Comparison of ENCODE assay signal across 13 mouse cellular contexts in the genomic region with DNA sequence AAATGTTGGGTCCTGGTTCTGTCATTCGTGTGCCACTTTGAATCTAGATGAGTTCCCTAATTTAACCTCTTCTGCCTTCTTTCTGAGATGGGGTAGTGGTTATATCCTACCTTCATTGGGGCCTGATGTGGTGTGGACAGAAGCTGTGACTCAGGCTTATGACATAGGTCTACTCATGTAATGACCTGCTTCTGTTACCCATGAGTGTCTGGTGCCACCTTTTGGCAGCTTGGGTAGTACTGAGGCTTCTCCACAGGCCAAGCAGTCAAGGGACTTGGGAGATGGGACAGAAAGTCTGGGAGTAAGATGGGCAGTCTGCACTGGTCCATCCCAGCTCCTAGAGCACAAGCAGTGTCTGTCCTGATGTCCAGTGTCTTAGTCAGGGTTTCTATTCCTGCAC. TPM values are rescaled to one million over a fixed set of nuclear protein-coding genes. Genes with fewer than 3 reads are reported as not detected.
DNase-seq lines count a peak whose midpoint lies in the region; ATAC-seq and TF ChIP-seq lines count a peak whose summit lies in the region.
"Had no signal": no experiment of that assay in that cellular context is flagged by ENCODE, and none has a peak within 500 bp of the region (broad histone marks: within the 10 kb centered on the region; RNA-seq: fewer than 3 reads in every experiment).

No protein-coding gene starts in this region.

- peak; percentile 28 for DNase-seq in adrenal gland, adult 2 months
- no peak for DNase-seq in adrenal gland, postnatal 10 days
- no peak for DNase-seq in kidney, postnatal 0 days (ENCODE audit: low spot score)
- no peak for DNase-seq in kidney, postnatal 25 days
- DNase-seq in A20 (ENCODE audit: low read depth, low spot score): peak; percentile 50
- no peak for DNase-seq in brain, embryonic 14.5 days (ENCODE audit: low read depth)
- no peak for DNase-seq in retina, embryonic 14.5 days (ENCODE audit: low spot score)
- no peak for DNase-seq in adrenal gland, adult 18-20 months (ENCODE audit: low spot score in 2 of 2)
- DNase-seq: retina, postnatal 1 day had no signal

- no peak overlapping the region for H3K4me2 ChIP-seq in kidney, postnatal 0 days (ENCODE audit: low read length)
- H3K4me2 ChIP-seq: heart, embryonic 11.5 days; limb, embryonic 15.5 days had no signal

- ATAC-seq in kidney, postnatal 0 days (replicated peaks; ENCODE audit: low FRiP score, low read depth): no peak

- no peak overlapping the region for H3K9ac ChIP-seq in kidney, postnatal 0 days (ENCODE audit: low read depth, low read length)
- H3K9ac ChIP-seq: limb, embryonic 15.5 days had no signal

- WGBS in kidney, postnatal 0 days: 82% methylated on average over 1 of the region's 1 CpGs

- H3K9me3 ChIP-seq in kidney, postnatal 0 days (replicated peaks; ENCODE audit: low read length): no peaks in the 10 kb centered on the region
- H3K9me3 ChIP-seq: limb, embryonic 15.5 days had no signal

- TF ChIP-seq CTCF in kidney, postnatal 0 days (IDR thresholded peaks at IDR 0.05; ENCODE audit: low read depth): peak; percentile 66
- TF ChIP-seq CTCF in brain, embryonic 14.5 days (IDR thresholded peaks at IDR 0.05; ENCODE audit: borderline replicate concordance, extremely low read depth, insufficient read depth, insufficient read length): peak; percentile 3; the same call in 1 of the 2 replicates

- no peaks in the 10 kb centered on the region for H3K4me1 ChIP-seq in kidney, postnatal 0 days (replicated peaks; ENCODE audit: insufficient read depth, low read length)
- H3K4me1 ChIP-seq: limb, embryonic 15.5 days had no signal

- no peaks in the 10 kb centered on the region for H3K27me3 ChIP-seq in kidney, postnatal 0 days (ENCODE audit: insufficient read depth, low read length)

- TF ChIP-seq POLR2A in brain, embryonic 14.5 days (IDR thresholded peaks at IDR 0.05; ENCODE audit: borderline replicate concordance, extremely low read depth, insufficient read depth, insufficient read length, poor library complexity, severe bottlenecking): no peak

- H3K36me3 ChIP-seq in kidney, postnatal 0 days (ENCODE audit: insufficient read depth, low read length): no peaks in the 10 kb centered on the region
- H3K36me3 ChIP-seq: limb, embryonic 15.5 days had no signal

- no peak overlapping the region for H3K4me3 ChIP-seq in kidney, postnatal 0 days (replicated peaks; ENCODE audit: low read depth, low read length)
- H3K4me3 ChIP-seq: limb, embryonic 15.5 days had no signal

- H3K27ac ChIP-seq in kidney, postnatal 0 days: no peak overlapping the region
- H3K27ac ChIP-seq: limb, embryonic 15.5 days had no signal

RNA-seq across cellular contexts. Expression of a gene that starts 7.9 kb away (rescaled TPM):
- not detected for total RNA-seq in adrenal gland, adult 2 months (2021)
- polyA plus RNA-seq in adrenal gland, adult 2 months (2012; rRNA removed): not detected in 2 replicates
- total RNA-seq in adrenal gland, postnatal 10 days (2021): under 1 TPM in 1 of 2 experiments, not detected in 1; 0.21 TPM
- polyA plus RNA-seq in kidney, postnatal 0 days (2015; fragmentation: Nextera tagmentation; extraction: Ambion mirVana): not detected in 2 replicates
- 0.03 TPM in 1 of 2 replicates, not detected in the other for polyA plus RNA-seq in brain, embryonic 14.5 days (2012; rRNA removed)
- not detected for total RNA-seq in adrenal gland, adult 18-20 months (2021)
- total RNA-seq: layer of hippocampus, postnatal 14 days had no signal
- polyA plus RNA-seq: heart, embryonic 11.5 days had no signal

RNA-seq across cellular contexts. Expression of a gene that starts 10.4 kb away (rescaled TPM):
- total RNA-seq in adrenal gland, adult 2 months (2021): under 1 TPM; 0.17 to 0.76 TPM
- 1.3 and 2.2 TPM in 2 replicates for polyA plus RNA-seq in adrenal gland, adult 2 months (2012; rRNA removed)
- 1 to 10 TPM; 4.2 to 5.5 TPM for total RNA-seq in adrenal gland, postnatal 10 days (2021)
- 8.2 and 10.3 TPM in 2 replicates for polyA plus RNA-seq in kidney, postnatal 0 days (2015; fragmentation: Nextera tagmentation; extraction: Ambion mirVana)
- 6.5 and 7.7 TPM in 2 replicates for polyA plus RNA-seq in brain, embryonic 14.5 days (2012; rRNA removed)
- total RNA-seq in adrenal gland, adult 18-20 months (2021): 1 to 10 TPM in 1 of 2 experiments, under 1 TPM in 1; 0.66 to 2.0 TPM

RNA-seq across cellular contexts. Expression of a gene that starts 16.7 kb away (rescaled TPM):
- 1 to 10 TPM; 1.6 to 1.9 TPM for total RNA-seq in adrenal gland, adult 2 months (2021)
- 1.1 and 1.5 TPM in 2 replicates for polyA plus RNA-seq in adrenal gland, adult 2 months (2012; rRNA removed)
- total RNA-seq in adrenal gland, postnatal 10 days (2021): 1 to 10 TPM; 2.6 to 2.7 TPM
- 10.3 and 10.5 TPM in 2 replicates for polyA plus RNA-seq in kidney, postnatal 0 days (2015; fragmentation: Nextera tagmentation; extraction: Ambion mirVana)
- polyA plus RNA-seq in brain, embryonic 14.5 days (2012; rRNA removed): 0.18 and 0.30 TPM in 2 replicates
- 1 to 10 TPM; 1.1 to 1.9 TPM for total RNA-seq in adrenal gland, adult 18-20 months (2021)
- total RNA-seq: megakaryocyte, adult 5-6 weeks had no signal

Comparison
In these comparisons a context has a peak if more than half of its experiments do, and no peak if none do; other contexts are left out.
1. DNase-seq: peak in adrenal gland, adult 2 months (single experiment) and A20 (single experiment); none in adrenal gland, postnatal 10 days (single experiment), kidney, postnatal 0 days (single experiment), kidney, postnatal 25 days (0 of 2), brain, embryonic 14.5 days (single experiment), retina, embryonic 14.5 days (single experiment) and adrenal gland, adult 18-20 months (0 of 2).